Mouse (Mus musculus) liver, embryonic 14.5 days (tissue): ENCODE measurements around the gene Pdpk1. TPM values are rescaled to one million over a fixed set of nuclear protein-coding genes. Genes with fewer than 3 reads are reported as not detected.
A peak's percentile ranks its signal among the peaks of the same experiment; 100 is the strongest.

Experiments
- ATAC-seq: fragments of 200-750 bp; cut with Nextera tagmentation; 2 replicates; pipeline ENCODE4 v1.8.0; 2017; ENCODE audit warnings: moderate number of reproducible peaks, mild to moderate bottlenecking, moderate library complexity; ENCODE audit not compliant: insufficient read depth
- DNase-seq, 3 experiments: peaks; one replicate each; pipeline ENCODE4 v3.0.0-alpha.2; 2012 to 2013; ENCODE audit warnings: low read depth in 3 of 3, low spot score in 3 of 3
- H3K27ac ChIP-seq: fragments of 300-500 bp; sonication (generic); 2 replicates; pipeline ENCODE4 v1.5.1; 2014; ENCODE audit warnings: moderate library complexity, mild to moderate bottlenecking, control low read depth, inconsistent platforms
- H3K27me3 ChIP-seq: fragments of 300-500 bp; sonication (generic); 2 replicates; pipeline ENCODE4 v1.6.1; 2014; ENCODE audit warnings: mild to moderate bottlenecking, low read length, moderate library complexity; ENCODE audit not compliant: control insufficient read depth, insufficient read depth
- H3K36me3 ChIP-seq: fragments of 300-500 bp; sonication (generic); replicated peaks from 2 replicates; pipeline ENCODE4 v1.6.1; 2014; ENCODE audit warnings: low read depth; ENCODE audit not compliant: control insufficient read depth, insufficient read depth
- H3K4me1 ChIP-seq, 2 experiments: fragments of 200-500 bp in 1 of 2; fragments of 300-500 bp in 1 of 2; sonication (generic) in 1 of 2; replicated peaks; 2 replicates each; pipeline ENCODE4 v1.6.1; 2012 to 2014; ENCODE audit warnings: antibody characterized with exemption in 1 of 2, inconsistent platforms in 1 of 2, low read length in 1 of 2; ENCODE audit not compliant: control insufficient read depth in 2 of 2, insufficient read depth in 2 of 2
- H3K4me2 ChIP-seq: fragments of 300-500 bp; sonication (generic); 2 replicates; pipeline ENCODE4 v1.6.1; 2014; ENCODE audit warnings: low read depth, mild to moderate bottlenecking, control low read depth, moderate library complexity
- H3K4me3 ChIP-seq, 2 experiments: fragments of 200-500 bp in 1 of 2; fragments of 300-500 bp in 1 of 2; sonication (generic) in 1 of 2; 2 replicates each; pipeline ENCODE4 v1.5.1; 2012 to 2014; ENCODE audit warnings: low read depth in 2 of 2, low read length in 2 of 2, mild to moderate bottlenecking in 2 of 2, control low read depth in 1 of 2, inconsistent platforms in 1 of 2, moderate library complexity in 1 of 2; ENCODE audit not compliant: insufficient read depth in 1 of 2
- H3K9ac ChIP-seq: fragments of 300-500 bp; sonication (generic); replicated peaks from 2 replicates; pipeline ENCODE4 v1.6.1; 2014; ENCODE audit warnings: mild to moderate bottlenecking, control low read depth, moderate library complexity
- H3K9me3 ChIP-seq: fragments of 300-500 bp; sonication (generic); 2 replicates; pipeline ENCODE4 v1.6.1; 2016; ENCODE audit warnings: low read length, mixed read lengths; ENCODE audit not compliant: control insufficient read depth
- CTCF ChIP-seq: IDR thresholded peaks from 2 replicates; pipeline ENCODE4 v1.5.1; 2016; ENCODE audit warnings: antibody characterized with exemption, low read depth, control low read depth
- EP300 ChIP-seq: IDR thresholded peaks from 2 replicates; pipeline ENCODE4 v1.6.1; 2016; ENCODE audit warnings: antibody characterized with exemption, low read depth
- WGBS: fragments of 180-500 bp; shearing (Covaris S2); extraction: QIAGEN DNeasy Blood & Tissue Kit; methylation state at CpG from one replicate; pipeline ENCODE4 v1.1.7; 2014; ENCODE audit not compliant: insufficient replicate concordance; 5-methylcytosine and 5-hydroxymethylcytosine counted together
- polyA plus RNA-seq, 2 experiments: library from polyadenylated mRNA; depleted of rRNA in 1 of 2; stranded (reverse) in 1 of 2; unstranded in 1 of 2; fragments of >200 nt; fragmentation: Nextera tagmentation in 1 of 2; extraction: Ambion mirVana in 1 of 2; gene quantifications; 2 replicates each; pipeline versions ENCODE4 v1.2.1 to v1.2.3; 2012 to 2014

Pdpk1 gene
- polyA plus RNA-seq, 2 experiments = 9.7 to 24.5 TPM

- Histone ChIP-seq H3K9me3 (no peaks in the 10 kb centered on the region), H3K27ac (no peak overlapping the region), H3K36me3 (peaks cover 3% of the 10 kb centered on the region), H3K9ac (no peak overlapping the region), H3K4me1 (peaks cover 5 to 9% of the 10 kb centered on the region in 2 experiments), H3K4me2 (no peak overlapping the region), H3K27me3 (no peaks in the 10 kb centered on the region), H3K4me3 (no peak overlapping the region)
- 66% methylated on average over 3 of the region's 3 CpGs for WGBS
- TF ChIP-seq CTCF = no peak
- ATAC-seq (no peak), DNase-seq (no peak)
Observed at GRCm38 (mm10) chr17:24174259-24174658, 23.5 kb upstream of the Pdpk1 start.

- Histone ChIP-seq H3K27ac (no peak overlapping the region), H3K4me1 (peaks cover 5 to 9% of the 10 kb centered on the region in 2 experiments), H3K36me3 (no peaks in the 10 kb centered on the region), H3K4me3 (no peak overlapping the region), H3K4me2 (no peak overlapping the region), H3K9ac (no peak overlapping the region), H3K27me3 (no peaks in the 10 kb centered on the region), H3K9me3 (no peaks in the 10 kb centered on the region)
- 6% methylated on average over 3 of the region's 3 CpGs for WGBS
- ATAC-seq = no peak
- TF ChIP-seq CTCF (peak; percentile 93), EP300 (no peak)
- DNase-seq = peak in 2 of 3 experiments; percentile 61 to 63
Observed at GRCm38 (mm10) chr17:24173423-24173822, 22.7 kb upstream of the Pdpk1 start.

- Histone ChIP-seq H3K4me3 (no peak overlapping the region), H3K4me1 (peaks cover 14 to 20% of the 10 kb centered on the region in 2 experiments), H3K4me2 (no peak overlapping the region), H3K9ac (no peak overlapping the region), H3K36me3 (peaks cover 10% of the 10 kb centered on the region), H3K27me3 (no peaks in the 10 kb centered on the region), H3K27ac (no peak overlapping the region), H3K9me3 (no peaks in the 10 kb centered on the region)
- 79% methylated on average over 4 of the region's 4 CpGs for WGBS
- ATAC-seq = no peak
- TF ChIP-seq EP300 = no peak
- no peak for TF ChIP-seq CTCF
- DNase-seq = no peak
Observed at GRCm38 (mm10) chr17:24171738-24172137, 21.0 kb upstream of the Pdpk1 start.

GRCm38 (mm10) chr17:24170729-24171128, 20.0 kb upstream of the Pdpk1 start:
- no peak overlapping the region for H3K4me3 ChIP-seq
- H3K27ac ChIP-seq = peak overlapping the region; percentile 27; the same call in 1 of the 2 replicates
- no peak overlapping the region for H3K9ac ChIP-seq
- H3K9me3 ChIP-seq = no peaks in the 10 kb centered on the region
- H3K4me2 ChIP-seq = peak overlapping the region; percentile 82
- 47% methylated on average over 5 of the region's 5 CpGs for WGBS
- H3K4me1 ChIP-seq = peaks cover 14 to 23% of the 10 kb centered on the region in 2 experiments
- no peaks in the 10 kb centered on the region for H3K27me3 ChIP-seq
- TF ChIP-seq CTCF (no peak), EP300 (no peak)
- DNase-seq (no peak), ATAC-seq (no peak)
- peaks cover 14% of the 10 kb centered on the region for H3K36me3 ChIP-seq

GRCm38 (mm10) chr17:24170125-24170524, 19.4 kb upstream of the Pdpk1 start:
- TF ChIP-seq CTCF = no peak
- no peak for TF ChIP-seq EP300
- peaks cover 14 to 23% of the 10 kb centered on the region in 2 experiments for H3K4me1 ChIP-seq
- peak overlapping the region; percentile 72 to 98; a peak in 3 of 4 replicates for H3K4me3 ChIP-seq
- peaks cover 14% of the 10 kb centered on the region for H3K36me3 ChIP-seq
- no peaks in the 10 kb centered on the region for H3K27me3 ChIP-seq
- no peaks in the 10 kb centered on the region for H3K9me3 ChIP-seq
- WGBS = 66% methylated on average over 3 of the region's 3 CpGs
- H3K9ac ChIP-seq = peak overlapping the region; percentile 92
- no peak for DNase-seq
- ATAC-seq = no peak
- peak overlapping the region; percentile 85 for H3K27ac ChIP-seq
- peak overlapping the region; percentile 82 for H3K4me2 ChIP-seq
